Mouse (Mus musculus) embryonic facial prominence, embryonic 11.5 days (tissue): ENCODE data around the gene Pthlh. TPM values are rescaled to one million over a fixed set of nuclear protein-coding genes. Genes with fewer than 3 reads are reported as not detected.
A peak's percentile ranks its signal among the peaks of the same experiment; 100 is the strongest.

ENCODE experiments used
- ATAC-seq: fragments of 200-750 bp; cut with Nextera tagmentation; replicated peaks from 2 replicates; pipeline ENCODE4 v1.8.0; 2017; ENCODE audit warnings: low read depth; ENCODE audit not compliant: insufficient number of reproducible peaks, low FRiP score, low TSS enrichment
- DNase-seq: peaks from one replicate; pipeline ENCODE4 v3.0.0-alpha.2; 2015; ENCODE audit warnings: low spot score
- H3K27ac ChIP-seq: fragments of 300-500 bp; sonication (generic); replicated peaks from 2 replicates; pipeline ENCODE4 v1.5.1; 2014; ENCODE audit warnings: mild to moderate bottlenecking, low read depth, low read length, control low read depth
- H3K27me3 ChIP-seq: fragments of 300-500 bp; sonication (generic); 2 replicates; pipeline ENCODE4 v1.6.1; 2014; ENCODE audit warnings: mild to moderate bottlenecking, low read length, moderate library complexity, mixed read lengths; ENCODE audit not compliant: control insufficient read depth, insufficient read depth
- H3K36me3 ChIP-seq: fragments of 300-500 bp; sonication (generic); replicated peaks from 2 replicates; pipeline ENCODE4 v1.6.1; 2014; ENCODE audit warnings: low read depth, mild to moderate bottlenecking, low read length, moderate library complexity, mixed read lengths; ENCODE audit not compliant: control insufficient read depth, insufficient read depth
- H3K4me1 ChIP-seq: fragments of 300-500 bp; sonication (generic); 2 replicates; pipeline ENCODE4 v1.6.1; 2014; ENCODE audit warnings: low read length, mixed read lengths; ENCODE audit not compliant: control insufficient read depth, insufficient read depth
- H3K4me2 ChIP-seq: fragments of 300-500 bp; sonication (generic); 2 replicates; pipeline ENCODE4 v1.6.1; 2014; ENCODE audit warnings: low read depth, mild to moderate bottlenecking, control low read depth, low read length, moderate library complexity
- H3K4me3 ChIP-seq: fragments of 300-500 bp; sonication (generic); 2 replicates; pipeline ENCODE4 v1.5.1; 2014; ENCODE audit warnings: low read depth, low read length, control low read depth
- H3K9ac ChIP-seq: fragments of 300-500 bp; sonication (generic); replicated peaks from 2 replicates; pipeline ENCODE4 v1.6.1; 2014; ENCODE audit warnings: mild to moderate bottlenecking, control low read depth, low read length
- H3K9me3 ChIP-seq: fragments of 300-500 bp; sonication (generic); replicated peaks from 2 replicates; pipeline ENCODE4 v1.6.1; 2016; ENCODE audit warnings: mild to moderate bottlenecking, low read length, inconsistent platforms, mixed read lengths; ENCODE audit not compliant: control insufficient read depth
- WGBS: fragments of 180-500 bp; shearing (Covaris S2); extraction: QIAGEN DNeasy Blood & Tissue Kit; methylation state at CpG from one replicate; pipeline ENCODE4 v1.1.7; 2014; 5-methylcytosine and 5-hydroxymethylcytosine counted together
- polyA plus RNA-seq: library from polyadenylated mRNA; unstranded; fragments of >200 nt; fragmentation: Nextera tagmentation; extraction: Ambion mirVana; gene quantifications from 2 replicates; pipeline ENCODE4 v1.2.1, GENCODE M21; 2014

The Pthlh gene
- polyA plus RNA-seq, 1 experiment from 2014 or later, result 2.8 TPM

DNA sequence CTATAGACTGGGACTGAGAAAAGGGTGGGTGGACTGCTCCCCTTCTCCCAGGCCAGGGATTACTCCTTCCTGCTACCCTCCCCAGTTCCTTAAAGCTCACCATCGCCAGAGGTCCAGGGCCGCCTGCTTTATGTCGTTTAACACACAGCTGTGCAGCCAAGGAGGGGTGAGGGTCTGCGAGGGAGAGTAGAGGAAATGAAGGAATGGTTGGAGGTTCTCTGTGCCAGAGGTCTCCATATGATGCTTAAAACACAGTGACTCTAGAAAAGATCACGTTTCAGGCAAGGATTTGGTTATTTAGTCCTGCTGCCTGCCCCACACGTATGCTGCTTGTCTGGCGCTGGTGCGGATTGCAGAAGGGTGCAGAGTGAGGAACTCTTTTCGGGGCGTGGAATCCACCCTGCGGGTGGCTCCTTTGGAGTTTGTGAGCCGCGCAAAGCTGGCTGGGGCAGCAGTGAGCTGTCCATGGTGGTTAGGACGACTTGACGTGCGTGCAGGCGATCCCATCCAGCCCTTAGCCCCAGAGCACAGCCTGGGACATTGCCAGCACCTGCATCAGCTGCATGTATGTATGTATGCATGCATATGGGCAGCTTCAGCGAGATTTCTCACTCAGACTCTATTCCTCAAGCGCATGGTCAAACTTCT, 4.3 kb upstream of the Pthlh start:
- DNase-seq, result peak; percentile 80
- peaks cover 12% of the 10 kb centered on the region for H3K27me3 ChIP-seq
- no peak overlapping the region for H3K27ac ChIP-seq
- H3K9me3 ChIP-seq, result no peaks in the 10 kb centered on the region
- H3K4me3 ChIP-seq, result no peak overlapping the region
- peak; percentile 53; the same call in 1 of the 2 replicates for ATAC-seq
- H3K9ac ChIP-seq, result no peak overlapping the region
- no peak overlapping the region for H3K4me2 ChIP-seq
- WGBS, result 3% methylated on average over 19 of the region's 19 CpGs
- no peaks in the 10 kb centered on the region for H3K36me3 ChIP-seq
- H3K4me1 ChIP-seq, result no peaks in the 10 kb centered on the region; the same call in 1 of the 2 replicates

DNA sequence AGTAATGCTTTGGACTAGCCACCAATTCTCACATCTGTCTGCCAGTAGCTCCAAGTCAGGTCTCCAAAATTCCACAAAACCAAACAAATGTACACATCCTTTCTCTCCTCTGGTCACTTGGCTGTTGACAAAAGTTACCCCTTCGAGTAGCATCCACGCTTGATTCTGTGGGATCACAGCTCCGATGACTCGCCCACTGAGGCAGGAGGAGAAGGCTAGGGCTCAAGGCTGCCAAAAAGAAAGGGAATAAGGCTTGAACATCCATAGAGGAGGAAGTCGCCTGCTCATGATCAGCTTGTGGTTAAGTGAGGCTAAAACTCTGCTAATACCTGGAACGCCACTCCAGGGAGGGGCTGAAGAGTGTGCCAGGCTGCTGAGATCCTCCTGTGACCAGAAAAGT, 2.5 kb upstream of the Pthlh start:
- no peak for DNase-seq
- WGBS, result 87% methylated on average over 6 of the region's 6 CpGs
- no peak overlapping the region for H3K9ac ChIP-seq
- no peak overlapping the region for H3K4me3 ChIP-seq
- ATAC-seq, result no peak
- peaks cover 18% of the 10 kb centered on the region for H3K27me3 ChIP-seq
- H3K36me3 ChIP-seq, result no peaks in the 10 kb centered on the region
- H3K9me3 ChIP-seq, result no peaks in the 10 kb centered on the region
- H3K27ac ChIP-seq, result no peak overlapping the region
- H3K4me2 ChIP-seq, result no peak overlapping the region
- no peaks in the 10 kb centered on the region; the same call in 1 of the 2 replicates for H3K4me1 ChIP-seq

DNA sequence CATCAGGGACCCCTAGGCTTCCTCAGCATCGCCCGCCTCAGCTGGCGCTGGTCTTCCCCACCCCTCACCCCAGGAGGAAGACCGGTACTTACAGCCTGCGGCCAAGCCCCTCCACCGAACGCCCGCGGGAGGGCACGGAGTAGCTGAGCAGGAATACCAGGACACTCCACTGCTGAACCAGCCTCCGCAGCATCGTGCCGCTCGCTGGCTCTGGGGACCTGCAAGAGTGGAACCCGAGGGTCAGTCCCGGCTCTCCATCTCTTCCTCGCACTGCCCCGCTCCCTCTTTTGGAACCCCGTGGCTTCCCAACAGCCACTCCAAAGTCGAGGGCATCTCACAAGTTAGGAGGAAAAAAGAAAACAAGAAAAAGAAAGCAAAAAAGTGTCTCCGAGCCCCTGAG, 805 bp downstream of the Pthlh start:
- peaks cover 18% of the 10 kb centered on the region for H3K27me3 ChIP-seq
- under 1% methylated on average over 21 of the region's 21 CpGs for WGBS
- H3K27ac ChIP-seq, result no peak overlapping the region
- DNase-seq (no peak), ATAC-seq (0 out of 2 replicates have a peak, but pooled peaks have one; percentile 27)
- H3K9ac ChIP-seq, result peak overlapping the region; percentile 23
- no peaks in the 10 kb centered on the region; the same call in 1 of the 2 replicates for H3K4me1 ChIP-seq
- H3K9me3 ChIP-seq, result no peaks in the 10 kb centered on the region
- peak overlapping the region; percentile 87 for H3K4me2 ChIP-seq
- no peaks in the 10 kb centered on the region for H3K36me3 ChIP-seq
- peak overlapping the region; percentile 44 for H3K4me3 ChIP-seq

DNA sequence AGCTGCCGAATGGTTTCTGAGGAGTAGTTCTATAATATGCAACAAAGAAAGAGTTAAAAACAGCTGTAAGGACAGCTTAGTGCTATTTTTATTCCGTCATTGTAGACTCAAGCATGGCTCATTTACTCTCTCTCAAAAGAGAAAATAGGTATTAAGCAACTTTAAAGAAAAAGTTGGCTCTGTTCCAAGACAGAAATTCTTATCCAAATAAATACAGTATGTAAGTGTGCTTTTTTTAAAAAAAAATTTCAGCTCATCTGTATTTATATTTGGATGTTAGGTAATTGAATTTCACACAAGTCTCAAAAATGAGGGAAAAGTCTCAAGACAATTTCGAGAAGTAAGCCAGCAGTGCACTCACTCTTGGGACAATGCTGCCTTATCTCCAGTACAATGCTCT, 2.4 kb downstream of the Pthlh start:
- WGBS, result 40% methylated on average over 3 of the region's 3 CpGs
- Histone ChIP-seq H3K9me3 (no peaks in the 10 kb centered on the region), H3K4me2 (no peak overlapping the region), H3K27ac (no peak overlapping the region), H3K9ac (no peak overlapping the region), H3K27me3 (peaks cover 18% of the 10 kb centered on the region), H3K4me1 (no peaks in the 10 kb centered on the region; the same call in 1 of the 2 replicates), H3K4me3 (no peak overlapping the region), H3K36me3 (no peaks in the 10 kb centered on the region)
- peak; percentile 15 for DNase-seq
- ATAC-seq, result no peak

DNA sequence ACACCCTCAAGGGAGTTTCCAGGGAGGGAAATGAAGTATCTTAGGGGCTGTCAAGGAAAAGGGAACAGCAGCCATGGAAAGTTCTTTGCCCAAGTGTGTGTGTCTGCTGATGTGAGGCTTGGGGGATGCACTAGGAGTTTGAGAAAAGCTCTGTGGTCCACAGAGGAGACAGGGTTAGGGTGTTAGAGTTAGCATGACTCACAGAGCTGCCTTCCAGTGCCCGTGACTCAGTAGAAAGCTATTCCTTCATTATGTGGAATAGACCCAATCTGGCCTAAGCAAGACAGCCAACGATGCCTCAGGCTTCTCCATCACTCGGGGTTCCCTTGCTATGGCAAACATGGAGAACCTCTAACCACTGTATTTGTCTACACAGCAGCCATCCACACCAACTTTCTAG, 3.2 kb downstream of the Pthlh start:
- ATAC-seq (no peak), DNase-seq (no peak)
- WGBS, result 72% methylated on average over 3 of the region's 3 CpGs
- Histone ChIP-seq H3K9me3 (no peaks in the 10 kb centered on the region), H3K36me3 (no peaks in the 10 kb centered on the region), H3K27ac (no peak overlapping the region), H3K27me3 (peaks cover 16% of the 10 kb centered on the region), H3K4me2 (no peak overlapping the region), H3K4me3 (no peak overlapping the region), H3K4me1 (no peaks in the 10 kb centered on the region; the same call in 1 of the 2 replicates), H3K9ac (no peak overlapping the region)

DNA sequence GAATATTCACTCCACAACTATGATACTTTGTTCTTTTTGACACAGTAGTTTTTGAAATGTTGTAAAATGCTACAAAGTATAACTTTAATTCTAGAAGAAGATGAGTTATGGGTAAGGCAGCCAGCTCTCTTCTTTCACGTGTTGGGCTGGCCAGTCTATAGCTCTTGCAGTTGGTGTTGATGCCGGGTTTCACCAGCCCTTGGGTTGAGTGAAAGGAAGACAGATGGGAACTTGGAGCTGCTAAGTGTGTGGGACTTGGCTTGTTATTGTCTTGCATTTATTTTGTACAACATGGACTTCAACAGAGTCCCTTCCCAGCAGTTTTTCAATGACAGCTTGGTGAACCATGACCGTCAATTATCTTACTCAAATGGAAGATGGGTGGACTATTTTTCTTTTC, 16.2 kb downstream of the Pthlh start:
- DNase-seq (no peak), ATAC-seq (no peak)
- Histone ChIP-seq H3K36me3 (no peaks in the 10 kb centered on the region), H3K9ac (no peak overlapping the region), H3K27me3 (no peaks in the 10 kb centered on the region), H3K4me1 (no peaks in the 10 kb centered on the region), H3K9me3 (no peaks in the 10 kb centered on the region), H3K27ac (no peak overlapping the region), H3K4me2 (no peak overlapping the region), H3K4me3 (no peak overlapping the region)
- WGBS, result 70% methylated on average over 3 of the region's 3 CpGs

DNA sequence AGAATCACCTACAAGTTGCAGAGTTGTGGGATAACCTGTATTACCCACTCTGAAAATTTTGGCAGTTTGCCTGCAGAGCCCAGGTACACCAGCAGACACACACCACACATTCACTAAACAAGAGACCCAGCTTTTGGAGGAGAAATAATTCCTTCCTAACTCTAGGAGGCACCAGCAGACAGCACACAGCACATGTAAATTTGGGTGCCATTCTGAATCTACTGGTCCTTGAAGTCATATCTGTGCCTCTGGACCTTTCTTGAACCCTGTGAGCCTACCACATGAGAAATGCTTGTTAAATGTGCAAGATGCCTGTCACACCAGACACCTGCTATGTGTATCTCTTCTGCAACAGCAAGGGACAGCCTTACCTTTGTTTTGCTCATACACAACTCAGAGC, 19.7 kb downstream of the Pthlh start:
- no peak overlapping the region for H3K9ac ChIP-seq
- ATAC-seq, result no peak
- DNase-seq, result no peak
- H3K4me2 ChIP-seq, result no peak overlapping the region
- H3K36me3 ChIP-seq, result no peaks in the 10 kb centered on the region
- H3K4me1 ChIP-seq, result no peaks in the 10 kb centered on the region
- H3K4me3 ChIP-seq, result no peak overlapping the region
- H3K9me3 ChIP-seq, result no peaks in the 10 kb centered on the region
- H3K27me3 ChIP-seq, result no peaks in the 10 kb centered on the region
- no peak overlapping the region for H3K27ac ChIP-seq

DNA sequence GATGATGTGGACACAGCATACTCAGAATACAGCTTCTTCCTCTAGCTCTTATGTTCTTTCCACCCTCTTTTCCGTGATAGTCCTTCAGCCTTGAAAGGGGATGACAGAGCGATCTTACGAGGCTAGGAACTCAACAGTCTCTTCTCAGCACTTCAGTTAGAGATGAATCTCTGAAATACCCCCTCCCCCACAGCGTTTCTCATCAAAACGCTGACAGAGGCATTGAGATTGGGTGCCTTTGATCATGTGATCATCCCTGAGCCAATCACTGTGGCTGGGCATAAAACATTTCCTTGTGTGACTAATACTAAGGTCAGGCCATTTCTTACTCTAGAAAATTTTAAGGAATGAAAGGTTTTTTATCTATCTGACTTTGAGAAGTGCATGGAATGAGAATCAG, 20.3 kb downstream of the Pthlh start:
- Histone ChIP-seq H3K27me3 (no peaks in the 10 kb centered on the region), H3K4me3 (no peak overlapping the region), H3K9me3 (no peaks in the 10 kb centered on the region), H3K36me3 (no peaks in the 10 kb centered on the region), H3K27ac (no peak overlapping the region), H3K4me1 (no peaks in the 10 kb centered on the region), H3K4me2 (no peak overlapping the region), H3K9ac (no peak overlapping the region)
- DNase-seq, result peak; percentile 25
- WGBS, result 58% methylated on average over 5 of the region's 5 CpGs
- no peak for ATAC-seq
